Mouse (Mus musculus): ENCODE measurements around the gene Cox17.

- TF ChIP-seq EP300 (IDR thresholded peaks at IDR 0.05; ENCODE audit: insufficient read depth, low read depth, low read length) (no peak), POLR2A (IDR thresholded peaks at IDR 0.05; ENCODE audit: insufficient read depth, low read depth, low read length) (no peak), CTCF (IDR thresholded peaks at IDR 0.05) (no peak)
Measured at GRCm38 (mm10) chr16:38378591-38378990, 31.8 kb downstream of the Cox17 start.

Measured in heart, adult 2 months (tissue).